Mouse (Mus musculus) thymus, adult 2 months (tissue): ENCODE data around the gene Atp2b2.

ENCODE experiments used
- CTCF ChIP-seq: fragments of 200-500 bp; IDR thresholded peaks from 2 replicates; pipeline ENCODE4 v1.5.1; 2012; ENCODE audit warnings: mild to moderate bottlenecking, control low read depth, low read length, moderate library complexity, borderline replicate concordance; ENCODE audit not compliant: control insufficient read depth, poor library complexity, insufficient read depth; ENCODE audit errors: extremely low read depth
- POLR2A ChIP-seq: fragments of 200-500 bp; IDR thresholded peaks from 2 replicates; pipeline ENCODE4 v1.6.1; 2012; ENCODE audit warnings: mild to moderate bottlenecking, low read length, control low read depth, moderate library complexity; ENCODE audit not compliant: control insufficient read depth, poor library complexity, insufficient read depth; ENCODE audit errors: extremely low read depth

DNA sequence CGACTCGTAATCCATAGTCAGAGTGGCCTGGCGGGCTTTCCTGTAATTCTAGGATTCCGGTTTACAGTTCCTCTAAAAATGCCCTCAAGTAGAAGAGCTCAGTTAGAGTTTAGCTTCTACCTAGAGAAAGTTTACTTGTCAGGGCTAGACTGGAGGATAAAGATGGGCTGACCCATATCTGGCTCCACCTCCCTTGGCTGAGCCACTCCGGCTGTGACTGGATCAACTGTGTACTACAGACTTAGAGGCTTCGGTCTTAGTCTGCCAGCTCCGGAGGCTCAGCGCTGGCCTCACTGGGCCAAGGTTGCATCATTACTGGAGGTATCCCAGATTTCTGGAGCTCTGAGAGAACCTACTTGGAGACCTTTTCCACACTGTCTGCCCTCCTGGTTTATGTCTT lies 94.9 kb downstream of the Atp2b2 start:
- no peak for TF ChIP-seq POLR2A
- TF ChIP-seq CTCF: no peak
